Mouse (Mus musculus) activated CD4-positive, CD25-positive, alpha-beta regulatory T cell (primary cell): ENCODE measurements around the gene Gm10283. TPM values are rescaled to one million over a fixed set of nuclear protein-coding genes. Genes with fewer than 3 reads are reported as not detected.

Experiments used
- polyA plus RNA-seq, 2 experiments: library from polyadenylated mRNA; unstranded; fragments of 100-300 nt; shearing (Covaris generic); gene quantifications; one replicate each; pipeline ENCODE4 v1.2.1; 2017

Gm10283 gene
- not detected for polyA plus RNA-seq

GRCm38 (mm10) chr8:60503098-60503497 lies at the start of gene Gm10283:
Gene Gm10283, minus strand, starts transcription at chr8:60503198.

GRCm38 (mm10) chr8:60505653-60506521 lies 2.9 kb upstream of the Gm10283 start, which contains the start of gene Aadat:
Gene Aadat, plus strand, starts transcription at chr8:60505932.

Other genes starting within 250 kb of the Gm10283 start
- gene Aadat, start 2.7 kb upstream of the Gm10283 start, polyA plus RNA-seq = not detected
- under 1 TPM in 1 of 2 experiments, not detected in 1; 0.21 TPM for gene Mfap3l, start 129.6 kb upstream of the Gm10283 start, polyA plus RNA-seq